ENCODE assay signal across 14 mouse cellular contexts in the genomic region with DNA sequence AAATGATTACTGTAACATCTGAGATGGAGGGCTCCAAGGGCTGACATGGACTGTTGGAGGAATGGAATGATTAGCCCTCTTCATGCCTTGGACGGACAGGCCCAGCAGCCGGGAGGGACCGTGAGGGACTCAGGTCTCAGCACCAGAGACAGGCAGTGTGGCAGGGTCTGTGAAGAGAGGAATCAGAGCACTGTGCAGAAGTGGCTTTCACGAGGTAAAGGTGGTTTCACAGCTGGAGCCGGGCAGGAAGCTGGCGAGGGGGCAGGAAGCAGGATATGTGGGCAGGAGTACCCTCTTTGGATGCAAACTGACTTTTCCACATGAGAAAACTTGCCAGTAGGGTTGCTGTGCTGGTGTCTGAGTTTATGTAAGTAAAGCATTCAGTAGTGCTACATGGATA. TPM values are rescaled to one million over a fixed set of nuclear protein-coding genes. Genes with fewer than 3 reads are reported as not detected.
A peak's percentile ranks its signal among the peaks of the same experiment; 100 is the strongest.
DNase-seq lines count a peak whose midpoint lies in the region; ATAC-seq and TF ChIP-seq lines count a peak whose summit lies in the region.
"Had no signal": no experiment of that assay in that cellular context is flagged by ENCODE, and none has a peak within 500 bp of the region (broad histone marks: within the 10 kb centered on the region; RNA-seq: fewer than 3 reads in every experiment).

No protein-coding gene starts in this region.

- ATAC-seq in kidney, embryonic 15.5 days (replicated peaks; ENCODE audit: low FRiP score): no peak; the same call in 1 of the 2 replicates
- ATAC-seq in intestine, postnatal 0 days: no peak
- no peak for ATAC-seq in frontal cortex, adult (ENCODE audit: low TSS enrichment)
- ATAC-seq: Patski had no signal

- H3K27me3 ChIP-seq in kidney, embryonic 15.5 days: no peaks in the 10 kb centered on the region
- H3K27me3 ChIP-seq in E14TG2a.4 (ENCODE audit: insufficient read depth, low read length): no peaks in the 10 kb centered on the region
- H3K27me3 ChIP-seq in intestine, postnatal 0 days (replicated peaks; ENCODE audit: control insufficient read depth, insufficient read depth, low read length): no peaks in the 10 kb centered on the region
- H3K27me3 ChIP-seq in thymus, adult 2 months (ENCODE audit: control insufficient read depth, insufficient read depth, low read length): no peaks in the 10 kb centered on the region
- H3K27me3 ChIP-seq: limb, embryonic 15.5 days; Patski had no signal

- no peaks in the 10 kb centered on the region for H3K36me3 ChIP-seq in kidney, embryonic 15.5 days
- H3K36me3 ChIP-seq in E14TG2a.4 (ENCODE audit: insufficient read depth, low read length): peaks cover 73% of the 10 kb centered on the region
- no peaks in the 10 kb centered on the region for H3K36me3 ChIP-seq in intestine, postnatal 0 days (ENCODE audit: control insufficient read depth, insufficient read depth)
- no peaks in the 10 kb centered on the region for H3K36me3 ChIP-seq in thymus, adult 2 months (ENCODE audit: control insufficient read depth, insufficient read depth, low read length)

- no peak overlapping the region for H3K4me2 ChIP-seq in kidney, embryonic 15.5 days
- H3K4me2 ChIP-seq in intestine, postnatal 0 days (replicated peaks; ENCODE audit: low read depth): no peak overlapping the region
- H3K4me2 ChIP-seq: limb, embryonic 15.5 days had no signal

- no peak for TF ChIP-seq CTCF in E14TG2a.4 (conservative IDR thresholded peaks at IDR 0.05; ENCODE audit: low read length)
- no peak for TF ChIP-seq CTCF in intestine, postnatal 0 days (IDR thresholded peaks at IDR 0.05; ENCODE audit: low read depth)
- TF ChIP-seq CTCF in thymus, adult 2 months (IDR thresholded peaks at IDR 0.05; ENCODE audit: borderline replicate concordance, control insufficient read depth, extremely low read depth, insufficient read depth, low read length, poor library complexity): 0 out of 2 replicates have a peak, but pooled peaks have one; percentile 16

- no peak overlapping the region for H3K9ac ChIP-seq in kidney, embryonic 15.5 days
- H3K9ac ChIP-seq in intestine, postnatal 0 days (ENCODE audit: low read depth, low read length): no peak overlapping the region
- H3K9ac ChIP-seq: limb, embryonic 15.5 days had no signal

- H3K4me3 ChIP-seq in kidney, embryonic 15.5 days (replicated peaks): no peak overlapping the region
- peak overlapping the region; percentile 69 for H3K4me3 ChIP-seq in E14TG2a.4 (replicated peaks; ENCODE audit: low read length)
- H3K4me3 ChIP-seq in intestine, postnatal 0 days (ENCODE audit: low read depth, low read length): no peak overlapping the region
- no peak overlapping the region for H3K4me3 ChIP-seq in thymus, adult 2 months (ENCODE audit: control insufficient read depth, insufficient read depth, low read length)
- H3K4me3 ChIP-seq: limb, embryonic 15.5 days had no signal

- peaks cover 56% of the 10 kb centered on the region for H3K4me1 ChIP-seq in kidney, embryonic 15.5 days
- peaks cover 93% of the 10 kb centered on the region for H3K4me1 ChIP-seq in E14TG2a.4 (replicated peaks; ENCODE audit: low read depth, low read length)
- H3K4me1 ChIP-seq in intestine, postnatal 0 days (replicated peaks; ENCODE audit: control insufficient read depth, insufficient read depth, low read length): 0 out of 2 replicates have a peak, but pooled peaks cover 17% of the 10 kb centered on the region
- H3K4me1 ChIP-seq in thymus, adult 2 months (replicated peaks; ENCODE audit: control insufficient read depth, insufficient read depth, low read length): peaks cover 17% of the 10 kb centered on the region

- peak overlapping the region; percentile 46 for H3K27ac ChIP-seq in kidney, embryonic 15.5 days
- 0 out of 2 replicates have a peak overlapping the region, but pooled peaks have one; percentile 47 for H3K27ac ChIP-seq in intestine, postnatal 0 days (ENCODE audit: low read depth, low read length)
- H3K27ac ChIP-seq in thymus, adult 2 months (ENCODE audit: control insufficient read depth, insufficient read depth, low read length): peak overlapping the region; percentile 88

- no peaks in the 10 kb centered on the region for H3K9me3 ChIP-seq in kidney, embryonic 15.5 days (replicated peaks)
- no peaks in the 10 kb centered on the region for H3K9me3 ChIP-seq in E14TG2a.4 (ENCODE audit: low read length)
- H3K9me3 ChIP-seq in intestine, postnatal 0 days (ENCODE audit: control insufficient read depth): no peaks in the 10 kb centered on the region
- H3K9me3 ChIP-seq: limb, embryonic 15.5 days had no signal

- no peak for TF ChIP-seq POLR2A in thymus, adult 2 months (IDR thresholded peaks at IDR 0.05; ENCODE audit: control insufficient read depth, extremely low read depth, insufficient read depth, low read length, poor library complexity)

- WGBS in kidney, embryonic 15.5 days: 51% methylated on average over 6 of the region's 6 CpGs
- 57% methylated on average over 6 of the region's 6 CpGs for WGBS in intestine, postnatal 0 days
- WGBS in thymus, adult 2 months: 6% methylated on average over 6 of the region's 6 CpGs

- DNase-seq in kidney, postnatal 14 days: no peak
- peak; percentile 41 for DNase-seq in thymus, adult 2 months
- no peak for DNase-seq in urinary bladder, postnatal 36 days (ENCODE audit: low spot score in 2 of 2)
- no peak for DNase-seq in cerebellum, adult 9-11 months
- DNase-seq: cerebellum, adult 11-12 months; heart, postnatal 4 days; kidney, adult 9 months; layer of hippocampus, postnatal 36 days had no signal

RNA-seq across cellular contexts. Expression of a gene that starts 20.2 kb away (rescaled TPM):
- polyA plus RNA-seq in kidney, embryonic 15.5 days (2015; fragmentation: Nextera tagmentation; extraction: Ambion mirVana): 46.6 and 47.6 TPM in 2 replicates
- polyA plus RNA-seq in intestine, postnatal 0 days (2015; fragmentation: Nextera tagmentation; extraction: Ambion mirVana): 34.5 and 36.5 TPM in 2 replicates
- 24.8 and 40.2 TPM in 2 replicates for polyA plus RNA-seq in thymus, adult 2 months (2012; rRNA removed)
